Comparison of ENCODE assay signal across 19 mouse cellular contexts in genomic region chr9:60516379-60516778, GRCm38 (mm10). TPM values are rescaled to one million over a fixed set of nuclear protein-coding genes. Genes with fewer than 3 reads are reported as not detected.
DNase-seq lines count a peak whose midpoint lies in the region; ATAC-seq and TF ChIP-seq lines count a peak whose summit lies in the region.
"Had no signal": no experiment of that assay in that cellular context is flagged by ENCODE, and none has a peak within 500 bp of the region (broad histone marks: within the 10 kb centered on the region; RNA-seq: fewer than 3 reads in every experiment).

No protein-coding gene starts in this region.

- no peak for DNase-seq in forebrain, embryonic 10.5 days (ENCODE audit: extremely low spot score, low spot score)
- DNase-seq in hindbrain, embryonic 10.5 days (ENCODE audit: low spot score): no peak
- DNase-seq in hindbrain, postnatal 0 days (ENCODE audit: low spot score): no peak
- peak; percentile 62 for DNase-seq in midbrain, embryonic 11.5 days (ENCODE audit: low spot score, missing footprints)
- DNase-seq in midbrain, postnatal 0 days (ENCODE audit: low spot score): no peak
- no peak for DNase-seq in right cerebral cortex, adult 18-20 months
- DNase-seq: adrenal gland, adult 8-10 months; adrenal gland, postnatal 36 days; B cell, adult 2 months; cerebellum, adult 2 months; cerebellum, postnatal 10 days; gastrocnemius, postnatal 14 days; heart, postnatal 36 days had no signal

- H3K4me2 ChIP-seq in forebrain, embryonic 15.5 days (replicated peaks): no peak overlapping the region
- H3K4me2 ChIP-seq in hindbrain, postnatal 0 days (ENCODE audit: low read depth, low read length): no peak overlapping the region
- H3K4me2 ChIP-seq in midbrain, embryonic 11.5 days: no peak overlapping the region
- no peak overlapping the region for H3K4me2 ChIP-seq in midbrain, postnatal 0 days (ENCODE audit: low read depth, low read length, poor library complexity, severe bottlenecking)
- H3K4me2 ChIP-seq: hindbrain, embryonic 13.5 days had no signal

- H3K36me3 ChIP-seq in forebrain, embryonic 10.5 days (replicated peaks): no peaks in the 10 kb centered on the region
- no peaks in the 10 kb centered on the region for H3K36me3 ChIP-seq in forebrain, embryonic 15.5 days
- H3K36me3 ChIP-seq in hindbrain, embryonic 10.5 days: no peaks in the 10 kb centered on the region
- no peaks in the 10 kb centered on the region for H3K36me3 ChIP-seq in hindbrain, postnatal 0 days (ENCODE audit: insufficient read depth, low read length)
- no peaks in the 10 kb centered on the region for H3K36me3 ChIP-seq in midbrain, embryonic 11.5 days (ENCODE audit: control insufficient read depth, insufficient read depth, low read length)
- H3K36me3 ChIP-seq in midbrain, postnatal 0 days (ENCODE audit: insufficient read depth, low read length): no peaks in the 10 kb centered on the region
- H3K36me3 ChIP-seq: embryonic facial prominence, embryonic 10.5 days; G1E; hindbrain, embryonic 13.5 days had no signal

- H3K4me3 ChIP-seq in forebrain, embryonic 10.5 days: no peak overlapping the region
- H3K4me3 ChIP-seq in forebrain, embryonic 15.5 days: no peak overlapping the region
- H3K4me3 ChIP-seq in hindbrain, embryonic 10.5 days: no peak overlapping the region
- H3K4me3 ChIP-seq in hindbrain, postnatal 0 days (ENCODE audit: low read length): no peak overlapping the region
- no peak overlapping the region for H3K4me3 ChIP-seq in midbrain, embryonic 11.5 days (ENCODE audit: low read depth, low read length)
- no peak overlapping the region for H3K4me3 ChIP-seq in midbrain, postnatal 0 days (ENCODE audit: low read depth, low read length)
- H3K4me3 ChIP-seq: embryonic facial prominence, embryonic 10.5 days; hindbrain, embryonic 13.5 days had no signal

- H3K9me3 ChIP-seq in forebrain, embryonic 10.5 days: no peaks in the 10 kb centered on the region
- no peaks in the 10 kb centered on the region for H3K9me3 ChIP-seq in forebrain, embryonic 15.5 days
- 0 out of 2 replicates have a peak, but pooled peaks cover 2% of the 10 kb centered on the region for H3K9me3 ChIP-seq in hindbrain, embryonic 10.5 days
- no peaks in the 10 kb centered on the region for H3K9me3 ChIP-seq in hindbrain, postnatal 0 days (ENCODE audit: low read length)
- no peaks in the 10 kb centered on the region for H3K9me3 ChIP-seq in midbrain, embryonic 11.5 days (ENCODE audit: control insufficient read depth, low read length)
- no peaks in the 10 kb centered on the region for H3K9me3 ChIP-seq in midbrain, postnatal 0 days (ENCODE audit: low read length)
- H3K9me3 ChIP-seq: embryonic facial prominence, embryonic 10.5 days; G1E; hindbrain, embryonic 13.5 days had no signal

- H3K27ac ChIP-seq in forebrain, embryonic 10.5 days: 0 out of 2 replicates have a peak overlapping the region, but pooled peaks have one; percentile 6
- no peak overlapping the region for H3K27ac ChIP-seq in forebrain, embryonic 15.5 days (replicated peaks)
- H3K27ac ChIP-seq in hindbrain, embryonic 10.5 days: peak overlapping the region; percentile 23; the same call in 1 of the 2 replicates
- H3K27ac ChIP-seq in hindbrain, postnatal 0 days: no peak overlapping the region
- no peak overlapping the region for H3K27ac ChIP-seq in midbrain, embryonic 11.5 days (ENCODE audit: low read depth, low read length)
- no peak overlapping the region for H3K27ac ChIP-seq in midbrain, postnatal 0 days (ENCODE audit: low read depth, low read length)
- H3K27ac ChIP-seq: embryonic facial prominence, embryonic 10.5 days; hindbrain, embryonic 13.5 days had no signal

- TF ChIP-seq CTCF in hindbrain, postnatal 0 days (IDR thresholded peaks at IDR 0.05; ENCODE audit: low read depth): no peak
- no peak for TF ChIP-seq CTCF in midbrain, postnatal 0 days (IDR thresholded peaks at IDR 0.05)

- peaks cover 62% of the 10 kb centered on the region for H3K27me3 ChIP-seq in forebrain, embryonic 10.5 days (ENCODE audit: poor library complexity, severe bottlenecking)
- H3K27me3 ChIP-seq in forebrain, embryonic 15.5 days: peaks cover 7% of the 10 kb centered on the region; the same call in 1 of the 2 replicates
- H3K27me3 ChIP-seq in hindbrain, embryonic 10.5 days (ENCODE audit: insufficient read depth, poor library complexity, severe bottlenecking): peaks cover 90% of the 10 kb centered on the region
- H3K27me3 ChIP-seq in hindbrain, postnatal 0 days (ENCODE audit: insufficient read depth, low read length): peaks cover 11% of the 10 kb centered on the region; the same call in 1 of the 2 replicates
- peaks cover 15% of the 10 kb centered on the region for H3K27me3 ChIP-seq in midbrain, embryonic 11.5 days (ENCODE audit: control insufficient read depth, insufficient read depth, low read length)
- peaks cover 8% of the 10 kb centered on the region; the same call in 1 of the 2 replicates for H3K27me3 ChIP-seq in midbrain, postnatal 0 days (ENCODE audit: insufficient read depth, low read length)

- no peak overlapping the region for H3K9ac ChIP-seq in forebrain, embryonic 15.5 days (replicated peaks)
- no peak overlapping the region for H3K9ac ChIP-seq in hindbrain, postnatal 0 days (replicated peaks; ENCODE audit: low read length)
- no peak overlapping the region for H3K9ac ChIP-seq in midbrain, embryonic 11.5 days (ENCODE audit: low read length)
- no peak overlapping the region for H3K9ac ChIP-seq in midbrain, postnatal 0 days (replicated peaks; ENCODE audit: low read length, poor library complexity, severe bottlenecking)
- H3K9ac ChIP-seq: hindbrain, embryonic 13.5 days had no signal

- no peak for ATAC-seq in forebrain, embryonic 15.5 days (replicated peaks)
- ATAC-seq in hindbrain, postnatal 0 days: no peak
- ATAC-seq in midbrain, embryonic 11.5 days (ENCODE audit: low FRiP score): no peak
- ATAC-seq in midbrain, postnatal 0 days (ENCODE audit: low FRiP score): no peak
- ATAC-seq: CD4-positive, CD25-positive, alpha-beta regulatory T cell, adult 4 months; forebrain, embryonic 14.5 days had no signal

- 88% methylated on average over 4 of the region's 4 CpGs for WGBS in forebrain, embryonic 10.5 days
- 91% methylated on average over 4 of the region's 4 CpGs for WGBS in forebrain, embryonic 15.5 days
- WGBS in hindbrain, embryonic 10.5 days: 79% methylated on average over 4 of the region's 4 CpGs
- 87% methylated on average over 4 of the region's 4 CpGs for WGBS in hindbrain, postnatal 0 days
- WGBS in midbrain, embryonic 11.5 days: 82% methylated on average over 4 of the region's 4 CpGs
- WGBS in midbrain, postnatal 0 days: 91% methylated on average over 4 of the region's 4 CpGs

- H3K4me1 ChIP-seq in forebrain, embryonic 10.5 days: peaks cover 58% of the 10 kb centered on the region
- peaks cover 16% of the 10 kb centered on the region for H3K4me1 ChIP-seq in forebrain, embryonic 15.5 days
- H3K4me1 ChIP-seq in hindbrain, embryonic 10.5 days (replicated peaks): peaks cover 65% of the 10 kb centered on the region
- H3K4me1 ChIP-seq in hindbrain, postnatal 0 days (ENCODE audit: insufficient read depth, low read length): no peaks in the 10 kb centered on the region; the same call in 1 of the 2 replicates
- peaks cover 28% of the 10 kb centered on the region for H3K4me1 ChIP-seq in midbrain, embryonic 11.5 days (ENCODE audit: control insufficient read depth, insufficient read depth, low read length)
- no peaks in the 10 kb centered on the region; the same call in 1 of the 2 replicates for H3K4me1 ChIP-seq in midbrain, postnatal 0 days (ENCODE audit: insufficient read depth, low read length)

RNA-seq across cellular contexts. Expression of gene Thsd4, which starts 5.5 kb away (rescaled TPM):
- polyA plus RNA-seq in forebrain, embryonic 10.5 days (2016; fragmentation: Nextera tagmentation; extraction: Ambion mirVana): 3.1 and 3.8 TPM in 2 replicates
- polyA plus RNA-seq in forebrain, embryonic 15.5 days (2015; fragmentation: Nextera tagmentation; extraction: Ambion mirVana): 4.9 and 5.8 TPM in 2 replicates
- 4.0 and 6.7 TPM in 2 replicates for polyA plus RNA-seq in hindbrain, embryonic 10.5 days (2016; fragmentation: Nextera tagmentation; extraction: Ambion mirVana)
- 15.3 and 17.7 TPM in 2 replicates for total RNA-seq in hindbrain, postnatal 0 days (2014; rRNA removed)
- polyA plus RNA-seq in hindbrain, postnatal 0 days (2015; fragmentation: Nextera tagmentation; extraction: Ambion mirVana): 4.8 and 4.9 TPM in 2 replicates
- 6.3 and 6.4 TPM in 2 replicates for polyA plus RNA-seq in midbrain, embryonic 11.5 days (2014; fragmentation: Nextera tagmentation; extraction: Ambion mirVana)
- total RNA-seq in midbrain, postnatal 0 days (2014; rRNA removed): 20.8 and 23.6 TPM in 2 replicates
- 3.6 and 4.8 TPM in 2 replicates for polyA plus RNA-seq in midbrain, postnatal 0 days (2015; fragmentation: Nextera tagmentation; extraction: Ambion mirVana)
- polyA plus RNA-seq: CD4-positive, CD25-positive, alpha-beta regulatory T cell, adult 4 months had no signal

Comparison
In these comparisons a context has a peak if more than half of its experiments do, and no peak if none do; other contexts are left out.
1. H3K27ac ChIP-seq: peak in forebrain, embryonic 10.5 days (single experiment) and hindbrain, embryonic 10.5 days (single experiment); none in forebrain, embryonic 15.5 days (single experiment), hindbrain, postnatal 0 days (single experiment), midbrain, embryonic 11.5 days (single experiment) and midbrain, postnatal 0 days (single experiment).